Mouse (Mus musculus) lung, embryonic 15.5 days (tissue): ENCODE measurements around the gene Itga3. TPM values are rescaled to one million over a fixed set of nuclear protein-coding genes. Genes with fewer than 3 reads are reported as not detected.
A peak's percentile ranks its signal among the peaks of the same experiment; 100 is the strongest.

Experiments used
- ATAC-seq: fragments of 200-750 bp; cut with Nextera tagmentation; 2 replicates; pipeline ENCODE4 v1.8.0; 2017; ENCODE audit warnings: moderate number of reproducible peaks, borderline replicate concordance; ENCODE audit not compliant: low FRiP score, low TSS enrichment; ENCODE audit errors: extremely low read depth
- H3K27ac ChIP-seq: fragments of 300-500 bp; sonication (generic); 2 replicates; pipeline ENCODE4 v1.5.1; 2015; ENCODE audit warnings: moderate library complexity, mild to moderate bottlenecking, inconsistent platforms
- H3K27me3 ChIP-seq: fragments of 300-500 bp; sonication (generic); 2 replicates; pipeline ENCODE4 v1.6.1; 2015; ENCODE audit warnings: inconsistent platforms
- H3K36me3 ChIP-seq: fragments of 300-500 bp; sonication (generic); 2 replicates; pipeline ENCODE4 v1.6.1; 2015; ENCODE audit warnings: inconsistent platforms
- H3K4me1 ChIP-seq: fragments of 300-500 bp; sonication (generic); 2 replicates; pipeline ENCODE4 v1.6.1; 2015; ENCODE audit warnings: inconsistent platforms
- H3K4me2 ChIP-seq: fragments of 300-500 bp; sonication (generic); 2 replicates; pipeline ENCODE4 v1.6.1; 2015; ENCODE audit warnings: inconsistent platforms, mild to moderate bottlenecking, moderate library complexity
- H3K4me3 ChIP-seq: fragments of 300-500 bp; sonication (generic); 2 replicates; pipeline ENCODE4 v1.5.1; 2015; ENCODE audit warnings: mild to moderate bottlenecking, inconsistent platforms
- H3K9ac ChIP-seq: fragments of 300-500 bp; sonication (generic); 2 replicates; pipeline ENCODE4 v1.6.1; 2015; ENCODE audit warnings: inconsistent platforms
- H3K9me3 ChIP-seq: fragments of 300-500 bp; sonication (generic); 2 replicates; pipeline ENCODE4 v1.6.1; 2016; ENCODE audit warnings: inconsistent platforms
- WGBS: fragments of 180-500 bp; shearing (Covaris S2); methylation state at CpG from one replicate; pipeline ENCODE4 v1.1.7; 2015; 5-methylcytosine and 5-hydroxymethylcytosine counted together
- polyA plus RNA-seq: library from polyadenylated mRNA; unstranded; fragments of >200 nt; fragmentation: Nextera tagmentation; extraction: Ambion mirVana; gene quantifications from 2 replicates; pipeline ENCODE4 v1.2.1, GENCODE M21; 2015

Gene Itga3
- polyA plus RNA-seq, result 27.0 and 27.3 TPM in 2 replicates

GRCm38 (mm10) chr11:95076536-95077111, at the start of gene Itga3:
Gene Itga3, minus strand, starts transcription at chr11:95076801.
- peak; percentile 75 for ATAC-seq
- WGBS, result under 1% methylated on average over 43 of the region's 51 CpGs

GRCm38 (mm10) chr11:95125366-95125948, 48.9 kb upstream of the Itga3 start:
- Histone ChIP-seq H3K36me3 (no peaks in the 10 kb centered on the region), H3K27me3 (peaks cover 63% of the 10 kb centered on the region), H3K4me1 (peaks cover 35% of the 10 kb centered on the region), H3K4me2 (no peak overlapping the region), H3K9ac (no peak overlapping the region), H3K27ac (no peak overlapping the region), H3K4me3 (no peak overlapping the region), H3K9me3 (no peaks in the 10 kb centered on the region)
- no peak for ATAC-seq
- WGBS, result 20% methylated on average over 7 of the region's 7 CpGs

More at GRCm38 (mm10) chr11:95076536-95077111, at the start of gene Itga3:
- Histone ChIP-seq H3K4me2 (peak within 1 kb of the TSS; percentile 81), H3K27me3 (peaks cover 30% of the 10 kb centered on the region), H3K36me3 (no peaks in the 10 kb centered on the region), H3K9ac (peak within 1 kb of the TSS; percentile 65), H3K27ac (peak within 1 kb of the TSS; percentile 95), H3K9me3 (no peaks in the 10 kb centered on the region), H3K4me1 (peaks cover 90% of the 10 kb centered on the region), H3K4me3 (peak within 1 kb of the TSS; percentile 62)

- Histone ChIP-seq H3K4me2 (peak overlapping the region; percentile 90; the same call in 1 of the 2 replicates), H3K27ac (no peak overlapping the region), H3K4me3 (no peak overlapping the region), H3K27me3 (peaks cover 80% of the 10 kb centered on the region), H3K9ac (no peak overlapping the region), H3K36me3 (no peaks in the 10 kb centered on the region), H3K9me3 (no peaks in the 10 kb centered on the region), H3K4me1 (peaks cover 44% of the 10 kb centered on the region)
- WGBS, result 60% methylated on average over 6 of the region's 6 CpGs
- ATAC-seq, result no peak
These were observed 45.5 kb upstream of the Itga3 start for GRCm38 (mm10) chr11:95122100-95122489.

GRCm38 (mm10) chr11:95121161-95122099, 44.8 kb upstream of the Itga3 start:
- WGBS, result 2% methylated on average over 63 of the region's 63 CpGs

GRCm38 (mm10) chr11:95120633-95121020, 44.0 kb upstream of the Itga3 start:
- 2% methylated on average over 21 of the region's 21 CpGs for WGBS
- peaks cover 30% of the 10 kb centered on the region for H3K4me1 ChIP-seq
- H3K9me3 ChIP-seq, result no peaks in the 10 kb centered on the region
- H3K27me3 ChIP-seq, result peaks cover 76% of the 10 kb centered on the region
- peak overlapping the region; percentile 90 for H3K4me2 ChIP-seq
- H3K27ac ChIP-seq, result no peak overlapping the region
- peak overlapping the region; percentile 41 for H3K4me3 ChIP-seq
- H3K36me3 ChIP-seq, result no peaks in the 10 kb centered on the region
- ATAC-seq, result no peak
- H3K9ac ChIP-seq, result 0 out of 2 replicates have a peak overlapping the region, but pooled peaks have one; percentile 10

More at GRCm38 (mm10) chr11:95121161-95122099, 44.8 kb upstream of the Itga3 start:
- Histone ChIP-seq H3K27me3 (peaks cover 79% of the 10 kb centered on the region), H3K4me1 (peaks cover 37% of the 10 kb centered on the region), H3K9me3 (no peaks in the 10 kb centered on the region), H3K36me3 (no peaks in the 10 kb centered on the region), H3K27ac (no peak overlapping the region), H3K9ac (no peak overlapping the region), H3K4me3 (peak overlapping the region; percentile 41), H3K4me2 (peak overlapping the region; percentile 90)
- ATAC-seq, result no peak

- Histone ChIP-seq H3K9ac (peak within 1 kb of the TSS; percentile 34; the same call in 1 of the 2 replicates), H3K9me3 (no peaks in the 10 kb centered on the region), H3K27ac (no peak within 1 kb of the TSS), H3K36me3 (no peaks in the 10 kb centered on the region), H3K4me1 (peaks cover 28% of the 10 kb centered on the region), H3K27me3 (peaks cover 72% of the 10 kb centered on the region), H3K4me3 (peak within 1 kb of the TSS; percentile 41), H3K4me2 (peak within 1 kb of the TSS; percentile 90)
- under 1% methylated on average over 55 of the region's 55 CpGs for WGBS
- peak; percentile 25; the same call in 1 of the 2 replicates for ATAC-seq
These were observed 43.5 kb upstream of the Itga3 start, which contains the start of gene Dlx3 for GRCm38 (mm10) chr11:95119990-95120632. Gene Dlx3, plus strand, starts transcription at chr11:95120119.

GRCm38 (mm10) chr11:95118505-95118904, 41.9 kb upstream of the Itga3 start:
- ATAC-seq, result no peak
- 3% methylated on average over 8 of the region's 8 CpGs for WGBS
- Histone ChIP-seq H3K4me3 (no peak overlapping the region), H3K4me1 (peaks cover 28% of the 10 kb centered on the region), H3K36me3 (no peaks in the 10 kb centered on the region), H3K27me3 (peaks cover 60% of the 10 kb centered on the region), H3K4me2 (no peak overlapping the region), H3K27ac (no peak overlapping the region), H3K9me3 (no peaks in the 10 kb centered on the region), H3K9ac (no peak overlapping the region)

- no peak overlapping the region for H3K9ac ChIP-seq
- 2% methylated on average over 6 of the region's 6 CpGs for WGBS
- H3K36me3 ChIP-seq, result no peaks in the 10 kb centered on the region
- peak; percentile 41; the same call in 1 of the 2 replicates for ATAC-seq
- peaks cover 28% of the 10 kb centered on the region for H3K4me1 ChIP-seq
- H3K9me3 ChIP-seq, result no peaks in the 10 kb centered on the region
- no peak overlapping the region for H3K4me3 ChIP-seq
- H3K27ac ChIP-seq, result no peak overlapping the region
- H3K27me3 ChIP-seq, result peaks cover 45% of the 10 kb centered on the region
- H3K4me2 ChIP-seq, result no peak overlapping the region
These were observed 40.4 kb upstream of the Itga3 start for GRCm38 (mm10) chr11:95117030-95117429.

GRCm38 (mm10) chr11:95110081-95110480, 33.5 kb upstream of the Itga3 start:
- peaks cover 17% of the 10 kb centered on the region for H3K4me1 ChIP-seq
- no peaks in the 10 kb centered on the region; the same call in 1 of the 2 replicates for H3K27me3 ChIP-seq
- H3K9ac ChIP-seq, result no peak overlapping the region
- H3K27ac ChIP-seq, result no peak overlapping the region
- H3K9me3 ChIP-seq, result no peaks in the 10 kb centered on the region
- no peak for ATAC-seq
- WGBS, result 84% methylated on average over 7 of the region's 7 CpGs
- no peak overlapping the region for H3K4me3 ChIP-seq
- H3K4me2 ChIP-seq, result no peak overlapping the region
- no peaks in the 10 kb centered on the region for H3K36me3 ChIP-seq

GRCm38 (mm10) chr11:95109000-95109399, 32.4 kb upstream of the Itga3 start:
- Histone ChIP-seq H3K4me1 (peaks cover 26% of the 10 kb centered on the region), H3K4me2 (no peak overlapping the region), H3K27ac (no peak overlapping the region), H3K4me3 (no peak overlapping the region), H3K9me3 (no peaks in the 10 kb centered on the region), H3K27me3 (no peaks in the 10 kb centered on the region), H3K9ac (no peak overlapping the region), H3K36me3 (no peaks in the 10 kb centered on the region)
- no peak for ATAC-seq
- 91% methylated on average over 2 of the region's 2 CpGs for WGBS
